Mouse (Mus musculus) kidney, adult 2 months (tissue): ENCODE data around the gene Rnf207.

Experiments used
- CTCF ChIP-seq: fragments of 200-500 bp; conservative IDR thresholded peaks from 2 replicates; pipeline ENCODE4 v1.5.1; 2011; ENCODE audit warnings: low read depth, mild to moderate bottlenecking, control low read depth, low read length, moderate library complexity, mixed read lengths; ENCODE audit not compliant: insufficient read depth, insufficient read length
- POLR2A ChIP-seq: fragments of 200-500 bp; IDR thresholded peaks from one replicate; pipeline ENCODE4 v1.6.1; 2011; ENCODE audit warnings: low read depth, low read length, control low read depth

DNA sequence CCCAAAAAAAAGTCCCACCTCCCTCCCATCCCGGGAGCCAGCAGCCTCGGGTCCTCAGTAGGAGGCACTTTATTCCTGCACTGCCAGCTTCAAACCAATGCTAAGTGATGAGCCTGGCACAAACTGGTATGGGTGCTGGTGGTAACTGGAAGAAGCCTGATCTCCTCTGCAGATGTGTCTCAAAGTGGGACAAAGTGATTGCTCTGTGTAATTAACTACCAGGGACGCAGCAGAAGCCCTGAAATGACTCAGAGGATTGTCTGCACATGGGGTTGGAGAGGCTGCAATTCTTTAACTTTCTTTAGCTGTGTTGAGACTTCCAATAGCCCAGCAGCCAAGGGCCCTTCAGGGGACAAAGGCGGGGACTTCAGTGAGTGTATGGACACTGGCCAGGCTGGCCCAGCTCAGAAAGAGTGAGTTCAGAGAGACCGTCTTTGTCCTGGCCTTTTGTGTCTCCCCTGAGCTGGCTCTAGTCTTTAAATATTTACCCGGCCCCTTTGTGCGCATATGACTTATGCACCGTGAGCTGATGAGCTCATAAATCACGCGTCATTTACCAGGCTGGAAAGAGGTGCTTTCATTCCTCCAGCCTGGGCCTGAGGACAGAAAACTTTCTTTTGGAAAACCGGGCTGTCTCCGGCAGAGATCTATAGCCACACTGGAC is 26.6 kb downstream of the Rnf207 start:
- no peak for TF ChIP-seq POLR2A
- TF ChIP-seq CTCF = no peak
